Mouse (Mus musculus): ENCODE measurements around the gene Rpl9. TPM values are rescaled to one million over a fixed set of nuclear protein-coding genes. Genes with fewer than 3 reads are reported as not detected.
A peak's percentile ranks its signal among the peaks of the same experiment; 100 is the strongest.

The Rpl9 gene
- polyA plus RNA-seq, 1 experiment from 2014 or later = 669 TPM

DNA sequence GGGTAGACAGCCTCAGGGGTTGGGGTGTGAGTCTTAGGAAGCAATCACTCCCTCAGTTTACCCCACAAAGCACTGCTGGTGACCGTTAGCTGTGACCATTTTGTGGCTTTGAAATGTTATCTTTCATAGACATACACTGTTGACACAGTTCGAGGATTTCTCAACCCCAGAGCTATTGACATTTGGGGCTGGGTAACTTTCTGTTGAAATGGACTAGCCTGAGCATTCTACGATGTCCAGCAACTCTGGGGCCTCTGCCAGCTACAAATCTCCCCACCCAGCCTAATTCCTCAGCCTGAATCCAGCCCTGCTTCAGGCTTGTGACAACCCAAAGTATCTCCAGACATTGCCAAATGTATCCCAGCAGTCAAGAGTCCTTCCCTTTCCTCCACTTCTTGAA lies 37.1 kb downstream of the Rpl9 start:
- Histone ChIP-seq H3K36me3 (ENCODE audit: control insufficient read depth, insufficient read depth, low read length) (no peaks in the 10 kb centered on the region), H3K27me3 (ENCODE audit: control insufficient read depth, insufficient read depth, low read length) (no peaks in the 10 kb centered on the region), H3K4me2 (ENCODE audit: low read length) (no peak overlapping the region), H3K4me3 (replicated peaks; ENCODE audit: low read depth, low read length) (no peak overlapping the region), H3K4me1 (ENCODE audit: control insufficient read depth, insufficient read depth, low read length) (no peaks in the 10 kb centered on the region), H3K9ac (replicated peaks; ENCODE audit: low read length) (no peak overlapping the region), H3K27ac (replicated peaks; ENCODE audit: low read depth, low read length) (no peak overlapping the region), H3K9me3 (ENCODE audit: control insufficient read depth, low read length) (no peaks in the 10 kb centered on the region)
- 86% methylated on average over 3 of the region's 3 CpGs for WGBS
- no peak for ATAC-seq (ENCODE audit: low FRiP score, low TSS enrichment)
- no peak for DNase-seq

DNA sequence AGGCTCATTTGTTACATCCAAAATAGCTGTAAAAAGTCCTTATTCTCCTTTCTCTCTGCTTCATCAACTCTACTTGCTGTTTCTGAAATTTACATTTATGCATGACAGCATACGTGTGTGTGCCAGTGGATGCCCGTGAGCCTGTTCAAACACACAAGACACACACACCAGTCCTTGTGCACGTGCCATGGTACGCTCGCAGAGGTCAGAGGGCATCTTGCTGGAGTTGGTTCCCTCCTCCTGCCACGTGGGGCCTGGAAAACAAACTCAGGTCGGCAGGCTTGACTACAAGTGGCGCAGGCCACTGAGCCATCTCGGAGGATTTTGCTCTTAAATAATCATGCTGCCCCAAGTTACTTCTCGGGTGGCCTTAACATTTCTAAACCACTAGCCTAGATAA lies 40.7 kb downstream of the Rpl9 start:
- H3K4me2 ChIP-seq (ENCODE audit: low read length) = no peak overlapping the region
- whole genome bisulfite sequencing = 74% methylated on average over 10 of the region's 10 CpGs
- no peaks in the 10 kb centered on the region for H3K9me3 ChIP-seq (ENCODE audit: control insufficient read depth, low read length)
- H3K27me3 ChIP-seq (ENCODE audit: control insufficient read depth, insufficient read depth, low read length) = no peaks in the 10 kb centered on the region
- no peaks in the 10 kb centered on the region for H3K4me1 ChIP-seq (ENCODE audit: control insufficient read depth, insufficient read depth, low read length)
- H3K36me3 ChIP-seq (ENCODE audit: control insufficient read depth, insufficient read depth, low read length) = no peaks in the 10 kb centered on the region
- no peak overlapping the region for H3K9ac ChIP-seq (replicated peaks; ENCODE audit: low read length)
- ATAC-seq (ENCODE audit: low FRiP score, low TSS enrichment) = no peak
- no peak overlapping the region for H3K4me3 ChIP-seq (replicated peaks; ENCODE audit: low read depth, low read length)
- no peak overlapping the region for H3K27ac ChIP-seq (replicated peaks; ENCODE audit: low read depth, low read length)
- DNase-seq = no peak

DNA sequence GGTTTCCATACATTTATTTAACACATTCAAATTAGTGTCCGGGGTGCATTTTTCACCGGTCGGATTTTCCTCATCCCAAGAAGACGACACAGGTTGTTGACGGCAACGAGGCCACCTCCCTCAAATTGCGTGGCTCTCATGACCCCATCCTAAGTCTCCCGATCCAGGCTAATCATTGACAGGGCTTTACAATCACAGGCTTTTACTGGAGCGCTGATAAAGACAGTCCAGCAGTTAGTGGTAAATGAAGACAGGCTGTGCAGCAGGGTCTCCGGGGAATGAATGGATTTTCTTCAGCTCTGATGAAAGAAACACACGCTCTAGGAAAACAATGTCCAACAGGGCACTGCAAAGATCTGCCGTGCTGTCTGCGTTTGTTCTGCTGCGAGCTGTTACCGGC lies 43.1 kb downstream of the Rpl9 start, which contains the start of gene Klb:
Klb (plus strand) TSS at position 147 of the 400 bp plus-strand sequence.
- WGBS = 54% methylated on average over 15 of the region's 15 CpGs
- Histone ChIP-seq H3K9ac (replicated peaks; ENCODE audit: low read length) (no peak within 1 kb of the TSS), H3K27me3 (ENCODE audit: control insufficient read depth, insufficient read depth, low read length) (no peaks in the 10 kb centered on the region), H3K4me2 (ENCODE audit: low read length) (peak within 1 kb of the TSS; percentile 29), H3K4me1 (ENCODE audit: control insufficient read depth, insufficient read depth, low read length) (no peaks in the 10 kb centered on the region), H3K4me3 (replicated peaks; ENCODE audit: low read depth, low read length) (no peak within 1 kb of the TSS), H3K36me3 (ENCODE audit: control insufficient read depth, insufficient read depth, low read length) (no peaks in the 10 kb centered on the region), H3K9me3 (ENCODE audit: control insufficient read depth, low read length) (no peaks in the 10 kb centered on the region), H3K27ac (replicated peaks; ENCODE audit: low read depth, low read length) (no peak within 1 kb of the TSS)
- ATAC-seq (ENCODE audit: low FRiP score, low TSS enrichment) (no peak), DNase-seq (peak; percentile 36)

DNA sequence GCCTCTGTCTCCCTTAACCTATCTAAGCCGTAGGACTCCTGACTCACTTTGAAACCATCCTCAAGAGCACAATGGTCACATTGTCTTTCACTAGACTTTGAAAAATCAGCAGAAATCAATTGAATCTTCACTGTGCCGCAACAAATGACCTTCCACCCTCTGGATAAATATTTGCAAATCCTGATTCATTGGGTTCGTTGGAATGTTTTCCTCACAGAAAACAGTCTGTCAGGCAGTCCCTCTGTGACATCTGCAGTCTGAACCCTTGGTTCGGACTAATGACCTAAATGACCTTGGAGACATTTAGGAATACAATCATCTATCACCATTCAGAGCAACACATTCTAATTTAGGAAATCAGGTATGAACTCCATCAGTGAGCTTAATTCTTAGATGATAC lies 51.1 kb downstream of the Rpl9 start:
- no peak overlapping the region for H3K9ac ChIP-seq (replicated peaks; ENCODE audit: low read length)
- H3K4me3 ChIP-seq (replicated peaks; ENCODE audit: low read depth, low read length) = no peak overlapping the region
- WGBS = 72% methylated on average over 4 of the region's 4 CpGs

DNA sequence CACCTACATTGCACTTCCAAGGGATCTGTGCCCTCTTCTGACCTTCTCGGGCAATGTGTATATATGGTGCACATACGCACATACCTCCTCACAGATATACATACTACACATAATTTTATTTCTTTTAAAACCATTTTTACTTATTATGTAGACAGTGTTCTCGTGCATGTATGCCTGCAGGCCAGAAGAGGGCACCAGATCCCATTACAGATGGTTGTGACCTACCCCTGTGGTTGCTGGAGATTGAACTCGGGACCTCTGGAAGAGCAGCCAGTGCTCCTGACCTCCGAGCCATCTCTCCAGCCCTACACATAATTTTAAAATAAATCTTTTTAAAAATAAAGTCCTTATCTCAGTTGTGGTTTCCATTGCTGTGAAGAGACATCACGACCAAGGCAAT lies 52.9 kb downstream of the Rpl9 start:
- Histone ChIP-seq H3K4me3 (replicated peaks; ENCODE audit: low read depth, low read length) (no peak overlapping the region), H3K27me3 (ENCODE audit: control insufficient read depth, insufficient read depth, low read length) (no peaks in the 10 kb centered on the region), H3K4me2 (ENCODE audit: low read length) (no peak overlapping the region), H3K4me1 (ENCODE audit: control insufficient read depth, insufficient read depth, low read length) (no peaks in the 10 kb centered on the region), H3K9ac (replicated peaks; ENCODE audit: low read length) (no peak overlapping the region), H3K27ac (replicated peaks; ENCODE audit: low read depth, low read length) (no peak overlapping the region), H3K9me3 (ENCODE audit: control insufficient read depth, low read length) (no peaks in the 10 kb centered on the region), H3K36me3 (ENCODE audit: control insufficient read depth, insufficient read depth, low read length) (no peaks in the 10 kb centered on the region)
- WGBS = 84% methylated on average over 6 of the region's 6 CpGs
- DNase-seq (no peak), ATAC-seq (ENCODE audit: low FRiP score, low TSS enrichment) (no peak)

More for the DNA sequence above, 51.1 kb downstream of the Rpl9 start:
- H3K27me3 ChIP-seq (ENCODE audit: control insufficient read depth, insufficient read depth, low read length) = no peaks in the 10 kb centered on the region
- DNase-seq (no peak), ATAC-seq (ENCODE audit: low FRiP score, low TSS enrichment) (no peak)
- H3K9me3 ChIP-seq (ENCODE audit: control insufficient read depth, low read length) = no peaks in the 10 kb centered on the region
- H3K36me3 ChIP-seq (ENCODE audit: control insufficient read depth, insufficient read depth, low read length) = no peaks in the 10 kb centered on the region
- no peak overlapping the region for H3K4me2 ChIP-seq (ENCODE audit: low read length)
- no peaks in the 10 kb centered on the region for H3K4me1 ChIP-seq (ENCODE audit: control insufficient read depth, insufficient read depth, low read length)
- H3K27ac ChIP-seq (replicated peaks; ENCODE audit: low read depth, low read length) = no peak overlapping the region

Other genes with a start within 250 kb of the Rpl9 start
- 11.3 and 18.3 TPM in 2 replicates for gene Wdr19, start 191.7 kb downstream of the Rpl9 start, polyA plus RNA-seq (2014; fragmentation: Nextera tagmentation; extraction: Ambion mirVana)
- 23.3 and 34.8 TPM in 2 replicates for gene Rfc1, start 55.8 kb downstream of the Rpl9 start, polyA plus RNA-seq (2014; fragmentation: Nextera tagmentation; extraction: Ambion mirVana)
- gene Klb, start 43.1 kb downstream of the Rpl9 start, polyA plus RNA-seq (2014; fragmentation: Nextera tagmentation; extraction: Ambion mirVana) = 0.12 TPM in 2 replicates
- 61.7 and 66.2 TPM in 2 replicates for gene Lias, start 53 bp upstream of the Rpl9 start, polyA plus RNA-seq (2014; fragmentation: Nextera tagmentation; extraction: Ambion mirVana)
- 37.0 and 46.0 TPM in 2 replicates for gene Ugdh, start 44.5 kb upstream of the Rpl9 start, polyA plus RNA-seq (2014; fragmentation: Nextera tagmentation; extraction: Ambion mirVana)
- 3.0 TPM in 1 of 2 replicates, not detected in the other for gene Gm43552, start 101.4 kb upstream of the Rpl9 start, polyA plus RNA-seq (2014; fragmentation: Nextera tagmentation; extraction: Ambion mirVana)
- gene Smim14, start 145.7 kb upstream of the Rpl9 start, polyA plus RNA-seq (2014; fragmentation: Nextera tagmentation; extraction: Ambion mirVana) = 196 and 212 TPM in 2 replicates
- 155 and 182 TPM in 2 replicates for gene Ube2k, start 145.8 kb upstream of the Rpl9 start, polyA plus RNA-seq (2014; fragmentation: Nextera tagmentation; extraction: Ambion mirVana)